Mouse (Mus musculus): ENCODE results near the gene Kif14. TPM values are rescaled to one million over a fixed set of nuclear protein-coding genes. Genes with fewer than 3 reads are reported as not detected.
"Not testable (repeated sequence)": the region's sequence is repeated elsewhere in the genome, so short reads cannot be mapped to it uniquely, and the experiment has no call there.

Gene Kif14
- polyA plus RNA-seq, 1 experiment, result 0.54 TPM

DNA sequence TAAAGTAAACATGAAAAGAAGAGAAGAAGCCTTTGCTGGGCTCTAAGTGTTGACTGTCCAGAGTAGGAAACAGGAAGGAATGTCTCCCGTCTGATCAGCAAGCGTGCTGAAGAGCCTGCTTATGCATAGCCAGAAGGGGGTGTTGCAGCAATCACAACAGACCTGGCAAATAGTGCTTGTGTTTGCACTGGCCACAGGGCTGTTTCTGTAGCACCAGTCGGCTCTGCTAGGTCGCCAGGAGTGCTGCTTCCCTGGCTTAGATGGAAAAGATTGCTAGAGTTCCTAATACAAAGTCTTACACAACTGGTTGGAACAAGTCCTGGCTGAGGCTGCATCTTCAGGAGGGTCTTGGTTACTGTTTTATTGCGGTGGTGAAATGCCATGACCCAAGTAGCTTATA, 25.5 kb downstream of the Kif14 start:
- no peak for DNase-seq (ENCODE audit: low spot score)

DNA sequence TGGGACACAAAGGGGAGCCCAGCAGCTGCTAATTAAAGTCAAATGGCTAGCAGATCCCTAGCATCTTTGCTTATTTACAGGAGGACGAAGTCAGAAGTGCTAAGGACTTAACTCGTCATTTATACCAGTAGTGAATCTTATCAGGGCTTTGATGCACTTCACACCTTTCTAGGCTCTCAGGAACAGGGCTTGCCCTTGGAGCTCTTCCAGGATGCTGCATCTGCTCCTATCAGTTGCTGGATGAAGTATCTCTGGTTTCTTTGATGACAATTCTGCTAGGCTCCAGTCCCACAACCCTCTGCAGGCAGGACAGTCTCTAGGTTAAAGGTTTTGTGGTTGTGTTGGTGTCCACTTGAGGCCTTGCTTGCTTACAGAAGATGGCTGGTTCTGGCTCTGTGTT, 26.1 kb downstream of the Kif14 start:
- DNase-seq (ENCODE audit: low spot score), result no peak

DNA sequence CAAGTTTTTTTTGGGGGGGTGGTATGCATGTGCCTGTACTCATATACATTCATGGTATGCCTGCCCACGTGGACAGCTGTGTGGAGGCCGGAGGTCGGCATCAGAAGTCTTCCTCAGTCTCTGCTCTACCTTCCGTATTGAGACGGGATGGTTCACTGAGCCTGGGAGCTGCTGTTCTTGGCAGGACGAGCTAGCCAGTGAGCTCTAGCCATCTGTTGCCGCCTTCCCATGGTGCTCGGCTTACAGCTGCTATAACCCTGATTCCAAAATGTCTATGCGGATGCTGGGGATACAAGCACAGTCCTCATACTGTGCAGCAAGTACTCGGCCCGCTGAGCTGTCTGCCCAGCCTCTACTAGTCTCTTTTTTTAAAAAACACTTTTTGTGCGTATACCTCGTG, 33.2 kb downstream of the Kif14 start:
- DNase-seq (ENCODE audit: low spot score), result no peak

DNA sequence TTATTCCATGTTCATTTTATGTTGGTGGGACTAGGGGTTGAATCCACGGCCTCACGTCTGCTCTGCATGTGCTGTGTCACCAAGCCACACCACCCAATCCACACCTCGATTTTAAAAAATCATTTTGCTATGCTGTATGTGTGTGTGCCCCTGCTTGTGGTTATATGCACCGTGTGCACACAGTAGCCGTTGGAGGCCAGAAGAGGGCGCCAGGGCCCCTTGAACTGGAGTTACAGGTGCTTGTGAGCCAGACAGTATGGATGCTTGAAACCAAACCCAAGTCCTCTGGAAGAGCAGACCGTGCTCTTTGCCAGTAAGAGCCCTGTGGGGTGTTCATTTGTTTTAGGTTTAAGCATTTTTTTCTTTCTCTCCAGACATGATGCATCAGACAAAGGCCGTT, 36.8 kb downstream of the Kif14 start:
- DNase-seq (ENCODE audit: low spot score), result no peak

DNA sequence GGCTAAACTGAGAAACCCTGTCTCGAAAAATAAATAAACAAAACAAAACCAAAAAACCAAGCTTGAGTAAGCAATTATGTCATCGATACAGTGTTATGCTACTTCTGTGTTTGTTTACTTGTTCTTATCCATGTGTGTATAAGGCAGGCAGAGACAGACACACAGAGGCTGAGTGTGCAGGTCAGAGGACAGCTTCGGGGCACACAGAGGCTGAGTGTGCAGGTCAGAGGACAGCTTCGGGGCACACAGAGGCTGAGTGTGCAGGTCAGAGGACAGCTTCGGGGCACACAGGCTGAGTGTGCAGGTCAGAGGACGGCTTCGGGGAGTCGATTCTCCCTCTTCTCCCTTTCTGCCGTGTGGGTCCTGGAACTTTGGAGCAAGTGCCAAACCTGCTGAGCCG, 40.1 kb downstream of the Kif14 start:
- DNase-seq (ENCODE audit: low spot score), result not testable (repeated sequence)

DNA sequence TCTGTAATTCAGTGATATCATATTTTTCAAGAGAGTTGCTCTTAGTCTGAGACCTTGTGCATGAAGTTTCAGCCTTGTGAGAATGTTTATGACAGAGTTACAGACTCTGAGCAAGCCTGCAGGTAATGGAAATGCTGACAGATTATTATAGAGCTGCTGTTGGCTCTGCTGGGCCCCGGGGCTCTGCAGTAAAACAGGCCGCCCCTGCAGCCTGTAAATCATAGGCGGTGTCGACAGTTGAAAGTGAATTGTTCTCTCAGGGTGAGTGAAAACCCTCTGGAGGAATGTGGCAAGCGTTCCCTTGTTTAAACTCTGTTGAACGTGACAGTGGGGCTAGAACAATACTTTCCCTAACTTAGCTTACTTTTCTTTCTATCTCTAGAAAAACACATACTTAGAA, 46.2 kb downstream of the Kif14 start:
- DNase-seq (ENCODE audit: low spot score), result no peak

DNA sequence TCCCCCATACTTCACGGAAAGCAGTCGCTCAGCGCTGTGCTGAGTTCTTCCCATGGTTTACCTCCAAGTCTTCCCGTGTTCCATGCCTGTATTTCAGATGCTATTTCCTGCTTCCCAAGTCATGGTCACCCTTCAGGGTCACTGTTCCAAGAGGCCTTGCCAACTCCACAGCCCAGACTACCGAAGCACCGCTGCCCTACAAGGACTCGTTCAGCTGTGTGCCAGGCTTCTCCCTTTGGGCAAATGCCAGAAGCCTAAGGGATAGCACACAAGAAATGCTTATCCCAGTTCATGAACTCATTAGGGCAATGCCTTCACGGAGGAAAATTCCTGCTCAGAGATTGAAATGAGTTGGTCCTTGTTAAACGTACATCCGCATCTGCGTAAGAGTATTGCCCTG, 47.0 kb downstream of the Kif14 start:
- no peak for DNase-seq (ENCODE audit: low spot score)

DNA sequence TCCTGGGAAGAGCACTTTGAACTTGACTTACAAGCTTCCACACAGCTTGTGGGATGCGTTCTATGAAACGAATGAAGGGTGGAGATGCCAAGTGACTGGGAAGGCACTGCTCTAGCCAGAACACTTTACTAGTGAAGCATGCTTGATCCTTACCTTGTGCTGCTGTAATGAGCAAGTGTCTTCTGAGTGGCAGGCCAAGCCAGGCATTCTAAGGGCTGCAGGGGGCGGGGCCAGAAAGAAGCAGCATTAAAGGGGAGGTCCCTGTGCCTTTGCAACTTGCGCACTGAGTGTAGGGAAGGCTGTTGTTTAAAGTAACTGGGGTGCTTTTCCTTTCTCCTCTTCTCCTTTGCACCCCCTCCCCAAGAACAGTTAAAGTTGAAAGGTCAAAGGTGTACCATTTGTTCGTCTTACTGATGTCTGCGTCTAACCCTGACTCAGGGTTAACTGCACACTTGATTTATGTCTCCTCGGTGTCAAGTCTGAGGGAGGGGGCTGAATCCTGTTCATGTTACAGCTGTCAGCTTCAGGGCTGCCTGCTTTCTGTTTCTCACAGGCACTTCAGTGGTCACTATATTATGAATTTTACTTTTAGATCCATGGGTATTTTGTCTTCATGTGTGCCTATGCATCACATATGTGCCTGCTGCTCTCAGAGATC, 52.7 kb downstream of the Kif14 start:
- DNase-seq (ENCODE audit: low spot score), result no peak

DNA sequence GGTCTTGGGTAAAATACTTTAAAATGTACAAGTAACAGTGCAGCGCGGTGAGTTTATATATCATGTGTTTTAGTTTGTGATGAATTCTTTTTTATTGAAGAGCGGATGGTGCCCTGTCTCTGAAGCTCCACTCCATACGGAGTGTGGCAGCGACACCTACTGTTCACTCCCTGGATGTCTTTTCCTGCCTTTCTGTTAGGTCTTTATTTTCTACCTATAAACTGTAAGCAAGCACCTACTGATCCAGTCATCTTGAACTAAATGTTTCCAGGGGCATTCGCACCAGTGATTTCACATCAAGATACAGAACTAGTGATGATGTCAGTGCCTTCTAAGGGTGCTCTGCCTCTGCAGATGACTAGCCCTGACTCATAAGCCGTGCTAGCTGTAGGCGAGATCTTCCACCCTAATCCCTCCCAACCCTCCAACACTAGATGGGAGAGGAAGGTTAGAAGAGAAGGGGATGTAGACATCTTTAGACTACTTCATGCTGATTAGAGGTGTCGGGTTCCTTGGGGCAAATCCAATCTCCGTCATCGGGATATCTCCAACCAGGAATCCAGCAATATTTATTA, 55.3 kb downstream of the Kif14 start:
- no peak for DNase-seq (ENCODE audit: low spot score)

DNA sequence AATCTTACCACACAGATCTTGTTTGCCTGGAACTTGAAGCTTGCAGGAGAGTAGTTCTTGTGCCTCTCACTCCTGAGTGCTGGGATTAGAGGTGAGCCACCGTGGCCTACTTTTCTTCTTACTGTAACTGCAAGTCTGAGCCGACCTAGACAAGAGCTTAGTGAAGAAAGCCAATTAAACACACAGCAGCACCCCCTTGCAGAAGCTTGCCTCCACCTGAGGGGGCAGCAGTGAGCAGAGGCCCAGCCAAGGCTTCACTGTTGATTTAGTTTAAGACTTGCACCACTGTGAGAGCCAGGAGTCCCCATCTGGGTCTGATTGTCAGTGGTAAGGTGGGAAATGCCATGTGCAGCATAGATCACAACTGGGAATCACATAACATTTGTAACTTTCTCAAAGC, 58.8 kb downstream of the Kif14 start:
- DNase-seq (ENCODE audit: low spot score), result no peak

DNA sequence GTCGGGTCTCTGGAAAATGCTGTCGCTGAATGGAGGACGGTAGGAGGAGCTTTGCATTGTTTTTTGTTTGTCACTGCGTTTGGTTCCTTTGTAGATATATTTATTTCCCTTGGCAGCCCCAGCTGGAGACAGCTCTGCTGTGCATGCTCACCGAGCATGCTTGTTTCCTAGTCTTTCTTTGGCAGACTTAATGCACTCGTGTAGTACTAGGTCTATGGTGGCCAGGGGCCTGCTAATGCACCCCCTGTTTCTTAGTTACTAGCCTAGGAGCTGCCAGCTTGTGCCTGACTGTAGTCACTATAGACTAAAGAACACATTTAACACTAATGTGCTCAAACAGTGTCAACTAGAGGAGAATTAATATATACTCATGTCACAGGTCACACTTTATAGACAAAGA, 59.7 kb downstream of the Kif14 start:
- no peak for DNase-seq (ENCODE audit: low spot score)

DNA sequence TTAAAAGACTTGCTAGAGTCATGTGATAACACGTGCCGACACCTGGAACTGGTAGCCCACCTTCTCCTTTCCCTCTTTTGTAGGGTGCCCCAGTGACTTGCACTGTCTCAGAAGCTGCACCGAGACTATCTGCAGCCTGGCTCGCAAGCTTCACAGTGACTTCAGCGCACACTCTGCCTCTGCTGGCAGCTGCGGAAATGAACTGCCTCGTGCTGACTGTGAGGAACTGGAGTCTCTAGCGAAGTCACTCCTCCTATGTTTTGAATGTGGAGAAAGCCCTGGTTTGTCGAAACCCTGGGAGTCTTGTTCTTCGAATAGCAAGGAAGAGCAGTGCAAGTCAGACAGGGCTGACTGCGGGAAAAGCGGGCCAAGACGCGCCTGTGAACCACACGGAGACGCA, 61.0 kb downstream of the Kif14 start:
- DNase-seq (ENCODE audit: low spot score), result no peak

DNA sequence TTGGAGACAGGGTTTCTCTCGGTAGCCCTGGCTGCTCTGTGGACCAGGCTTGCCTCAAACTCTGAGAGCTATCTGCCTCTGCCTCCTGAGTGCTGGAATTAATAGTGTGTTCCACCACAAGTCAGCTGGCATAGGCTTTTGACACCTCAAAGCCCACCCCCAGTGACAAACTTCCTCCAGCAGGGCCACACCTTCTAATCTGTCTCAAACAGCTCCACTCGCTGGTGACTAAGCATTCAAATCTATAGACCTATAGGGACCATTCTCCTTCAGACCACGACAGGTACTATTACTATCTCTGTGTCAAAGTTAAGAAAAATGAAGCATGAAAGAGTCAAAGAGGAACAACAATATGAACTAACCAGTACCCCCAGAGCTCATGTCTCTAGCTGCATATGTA, 66.4 kb downstream of the Kif14 start:
- DNase-seq (ENCODE audit: low spot score), result no peak

DNA sequence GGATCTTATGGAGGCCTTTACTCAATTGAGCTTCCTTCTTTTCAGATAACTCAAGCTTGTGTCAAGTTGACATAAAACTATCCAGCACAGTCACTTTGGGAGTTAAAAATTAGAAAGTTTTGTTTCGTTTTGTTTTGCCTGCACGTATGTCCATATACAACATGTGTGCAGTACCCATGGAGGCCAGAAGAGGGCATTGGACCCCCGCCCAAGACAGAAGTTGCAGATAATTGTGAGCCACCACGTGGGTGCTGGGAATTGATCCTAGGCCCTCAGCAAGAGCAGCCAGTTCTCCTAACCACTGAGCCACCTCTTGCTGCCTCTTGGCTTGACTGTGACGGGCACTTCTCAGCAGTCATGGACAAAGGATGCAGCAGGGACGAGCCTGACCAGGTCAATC, 70.8 kb downstream of the Kif14 start:
- no peak for DNase-seq (ENCODE audit: low spot score)

DNA sequence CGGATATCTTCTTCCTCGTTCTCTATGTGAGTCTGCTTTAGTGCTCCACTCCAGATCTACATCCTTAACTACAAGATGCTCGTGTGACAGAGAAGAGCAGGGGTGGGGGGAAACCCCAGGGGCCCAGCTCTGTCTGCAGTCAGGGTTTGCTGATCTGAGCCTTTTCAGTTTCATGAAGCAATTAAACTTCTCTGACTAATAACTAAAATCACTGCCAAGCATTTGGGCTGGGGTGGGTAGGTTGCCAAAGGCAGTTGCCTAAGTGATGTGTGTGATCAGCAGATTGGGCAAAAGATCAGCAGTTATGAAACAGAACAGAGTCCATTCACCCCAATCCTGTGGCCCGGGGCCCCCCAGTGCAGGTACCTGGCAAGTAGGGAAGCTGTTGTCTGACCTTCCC, 72.1 kb downstream of the Kif14 start:
- no peak for DNase-seq (ENCODE audit: low spot score)

DNA sequence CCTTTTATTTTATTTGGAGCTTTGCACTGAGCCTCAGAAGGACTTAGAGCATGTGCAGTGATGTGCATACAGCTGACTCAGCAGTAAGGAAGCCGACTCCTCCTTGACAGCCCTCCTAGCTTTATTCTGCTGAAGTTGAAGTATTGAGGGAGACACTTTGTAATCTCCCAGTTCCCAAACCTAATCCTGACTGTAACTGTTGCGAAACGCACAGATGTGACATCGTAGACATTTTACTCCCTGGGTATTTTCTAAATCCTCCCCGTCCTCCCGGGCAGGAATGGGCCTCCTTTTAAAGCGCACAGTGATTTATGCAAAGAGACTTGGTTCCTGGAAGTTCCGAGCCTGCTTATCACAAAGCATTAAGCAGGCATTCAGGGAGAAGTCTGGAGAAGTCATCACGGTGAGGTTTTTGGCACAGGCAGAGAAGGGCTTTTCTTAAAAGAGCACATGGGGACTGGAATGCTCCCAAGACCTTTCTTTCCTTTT, 74.3 kb downstream of the Kif14 start:
- DNase-seq (ENCODE audit: low spot score), result no peak

DNA sequence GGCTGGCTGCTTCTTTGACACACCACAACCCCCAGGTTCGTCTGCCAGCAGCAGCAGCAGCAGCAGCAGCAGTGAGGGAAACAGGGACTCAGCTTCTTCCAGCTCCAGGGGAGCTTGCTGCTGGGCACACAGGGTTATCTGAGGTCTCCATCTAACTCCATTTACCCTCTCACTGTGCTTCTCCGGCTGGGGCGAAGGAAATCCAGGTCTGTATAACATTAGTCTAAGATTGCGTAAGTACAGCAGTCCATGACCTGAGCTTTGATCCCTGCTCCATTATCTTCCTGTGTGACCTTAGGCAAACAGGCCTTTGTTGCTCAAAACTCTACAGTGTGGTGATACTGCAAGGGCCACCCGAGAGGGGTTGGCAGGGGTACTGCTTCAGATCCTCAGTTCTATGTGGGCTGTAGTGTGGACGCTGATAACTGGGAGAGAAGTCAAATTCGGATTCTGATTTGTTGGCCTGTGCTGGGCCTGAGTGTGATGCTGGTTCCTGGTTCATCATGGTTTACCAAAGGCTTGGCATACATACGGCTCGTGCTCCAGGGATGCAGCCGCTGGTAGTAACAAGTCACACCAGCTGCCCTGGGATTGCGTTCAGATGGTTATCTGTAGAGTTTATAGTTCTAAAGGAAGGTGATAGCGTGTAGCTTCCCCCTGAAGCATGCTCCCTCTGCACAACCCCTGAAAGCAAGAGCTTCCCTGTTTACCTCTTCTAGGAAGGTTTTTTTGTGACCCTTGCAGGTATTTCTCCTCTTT, 75.7 kb downstream of the Kif14 start:
- no peak for DNase-seq (ENCODE audit: low spot score)

DNA sequence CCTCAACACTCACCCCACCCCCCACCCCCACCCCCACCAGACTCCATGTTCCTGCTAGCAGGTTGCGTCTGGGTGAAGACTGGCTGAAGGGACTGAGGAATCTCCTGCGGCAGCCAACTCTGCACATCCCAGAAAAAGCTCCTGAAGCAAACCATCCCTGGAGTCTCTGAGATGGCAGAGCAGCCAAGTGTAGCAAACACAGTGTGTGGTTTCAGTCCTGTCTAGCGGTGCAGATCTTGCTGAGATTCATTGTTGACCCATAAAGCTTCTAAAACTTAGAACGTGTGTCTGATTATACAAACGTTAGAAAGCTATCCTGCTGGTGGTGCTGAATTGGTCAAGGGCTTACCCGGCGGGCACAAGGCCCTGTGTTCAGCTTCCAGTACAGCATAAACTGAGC, 77.8 kb downstream of the Kif14 start:
- no peak for DNase-seq (ENCODE audit: low spot score)

DNA sequence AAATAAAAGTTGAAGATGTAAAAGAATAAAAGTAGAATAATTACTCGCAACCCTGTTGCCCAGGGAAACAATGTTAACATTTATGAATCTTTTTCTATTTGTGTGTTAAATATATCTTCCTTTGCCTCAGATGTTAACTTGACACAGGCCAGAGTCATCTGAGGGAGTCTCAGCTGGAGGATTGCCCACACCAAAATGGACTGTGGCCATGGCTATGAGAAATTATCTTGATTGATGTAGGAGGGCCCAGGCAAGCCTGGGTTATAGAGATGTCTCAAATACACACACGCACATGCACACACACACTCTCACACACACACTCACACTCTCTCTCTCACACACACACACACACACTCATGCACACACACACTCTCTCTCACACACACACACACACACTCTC, 80.9 kb downstream of the Kif14 start:
- DNase-seq (ENCODE audit: low spot score), result no peak

DNA sequence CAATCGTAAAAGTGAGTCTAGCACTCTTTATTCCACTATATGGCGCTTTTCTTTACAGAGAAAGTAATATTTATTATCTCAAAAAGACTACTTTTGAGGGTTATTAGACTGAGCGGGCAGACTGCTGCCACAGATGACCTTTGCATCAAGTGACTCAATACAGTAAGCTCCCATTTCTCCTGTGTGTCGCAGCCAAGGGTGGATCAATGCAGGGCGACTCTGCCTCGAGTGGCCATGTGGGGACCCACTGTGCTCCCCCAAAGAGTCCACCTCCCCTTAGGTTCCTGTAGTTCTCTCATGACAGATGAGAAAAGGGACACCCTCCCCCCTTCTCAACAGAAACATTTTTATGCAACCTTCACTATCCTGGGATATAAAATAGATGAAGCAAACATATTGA, 84.1 kb downstream of the Kif14 start:
- no peak for DNase-seq (ENCODE audit: low spot score)

DNA sequence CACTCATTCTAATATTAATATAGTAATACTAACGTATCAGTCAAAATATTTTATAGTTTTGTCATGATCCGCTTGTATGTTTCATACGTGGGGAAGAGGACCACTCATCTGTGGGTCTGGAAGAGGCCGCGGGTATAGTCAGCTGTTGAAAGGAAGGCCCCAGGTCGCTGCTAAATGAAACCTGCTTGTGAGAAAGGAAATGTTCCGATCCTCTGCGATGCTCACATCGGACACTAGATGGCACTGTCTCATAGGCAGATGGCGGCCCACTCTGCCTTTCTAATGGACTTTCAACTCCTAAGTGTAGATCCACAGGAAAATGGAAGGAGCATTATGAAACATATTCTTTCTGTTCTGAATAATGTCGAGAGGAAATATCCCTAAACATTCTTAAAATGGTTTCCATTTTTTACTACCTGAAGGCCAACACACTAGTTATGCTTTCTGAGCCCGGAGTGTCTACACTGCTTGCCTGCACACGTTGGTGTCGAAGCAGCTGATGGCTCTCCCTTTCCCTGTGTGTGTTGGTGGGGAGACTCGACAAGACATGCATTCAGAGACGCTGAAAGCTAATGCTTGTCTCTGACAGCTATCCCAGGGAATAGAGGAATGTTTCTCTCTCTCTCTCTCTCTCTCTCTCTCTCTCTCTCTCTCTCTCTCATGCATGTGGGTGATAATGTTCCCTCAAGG, 84.9 kb downstream of the Kif14 start:
- peak; percentile 55 for DNase-seq (ENCODE audit: low spot score)

DNA sequence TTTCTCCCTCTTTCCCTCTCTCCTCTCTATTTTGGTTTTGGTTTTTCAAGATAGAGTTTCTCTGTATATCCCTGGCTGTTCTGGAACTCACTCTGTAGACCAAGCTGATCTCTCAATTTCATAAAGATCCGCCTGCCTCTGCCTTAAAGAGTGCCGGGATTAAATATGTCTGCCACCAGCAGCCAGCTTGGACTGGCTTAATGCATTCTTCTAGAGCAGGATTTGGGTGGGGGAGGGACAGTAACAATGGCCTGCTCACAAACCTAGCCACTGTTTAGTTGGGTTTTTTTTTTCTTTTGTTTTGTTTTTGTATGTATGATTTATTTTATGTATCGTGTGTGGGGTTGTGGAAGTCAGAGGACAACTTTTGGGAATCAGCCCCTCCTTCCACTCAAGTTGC, 88.5 kb downstream of the Kif14 start:
- DNase-seq (ENCODE audit: low spot score), result no peak

DNA sequence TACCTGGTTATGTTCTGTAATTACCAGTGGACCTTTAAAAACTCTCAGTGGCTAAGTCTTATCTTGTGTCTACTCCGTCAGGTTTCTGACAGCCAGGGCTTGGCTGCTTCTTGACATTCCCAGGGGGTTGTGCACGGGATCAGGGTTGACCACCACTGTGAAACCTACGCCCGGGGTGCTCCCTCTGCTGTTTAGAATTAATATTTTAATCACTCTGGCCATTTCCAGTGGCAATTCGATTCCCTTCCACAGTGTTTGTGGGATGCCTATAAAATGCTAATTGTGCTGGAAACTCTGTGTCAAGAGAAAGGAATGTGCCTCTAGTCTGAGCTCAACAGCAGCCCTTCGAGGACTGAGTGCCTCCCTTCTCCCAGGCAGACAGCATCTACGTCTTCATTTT, 89.7 kb downstream of the Kif14 start:
- no peak for DNase-seq (ENCODE audit: low spot score)
